Mouse (Mus musculus) heart, embryonic 16.5 days (tissue): Measurements from ENCODE around the gene Zfp286. TPM values are rescaled to one million over a fixed set of nuclear protein-coding genes. Genes with fewer than 3 reads are reported as not detected.

Source experiments
- ATAC-seq: fragments of 200-750 bp; cut with Nextera tagmentation; replicated peaks from 2 replicates; pipeline ENCODE4 v1.8.0; 2017; ENCODE audit warnings: moderate number of reproducible peaks; ENCODE audit not compliant: insufficient read depth, low FRiP score; ENCODE audit errors: extremely low read depth
- H3K27ac ChIP-seq: fragments of 300-500 bp; sonication (generic); 2 replicates; pipeline ENCODE4 v1.5.1; 2014; ENCODE audit warnings: mild to moderate bottlenecking, low read length, control low read depth, moderate library complexity
- H3K27me3 ChIP-seq: fragments of 300-500 bp; sonication (generic); 2 replicates; pipeline ENCODE4 v1.6.1; 2014; ENCODE audit warnings: low read length, mixed read lengths; ENCODE audit not compliant: control insufficient read depth, insufficient read depth
- H3K36me3 ChIP-seq: fragments of 300-500 bp; sonication (generic); 2 replicates; pipeline ENCODE4 v1.6.1; 2014; ENCODE audit not compliant: control insufficient read depth, insufficient read depth
- H3K4me1 ChIP-seq: fragments of 300-500 bp; sonication (generic); 2 replicates; pipeline ENCODE4 v1.6.1; 2014; ENCODE audit warnings: low read length, mixed read lengths; ENCODE audit not compliant: control insufficient read depth, insufficient read depth
- H3K4me2 ChIP-seq: fragments of 300-500 bp; sonication (generic); 2 replicates; pipeline ENCODE4 v1.6.1; 2014; ENCODE audit warnings: low read depth, mild to moderate bottlenecking, control low read depth, low read length
- H3K4me3 ChIP-seq: fragments of 300-500 bp; sonication (generic); 2 replicates; pipeline ENCODE4 v1.5.1; 2014; ENCODE audit warnings: mild to moderate bottlenecking, control low read depth, low read length
- H3K9ac ChIP-seq: fragments of 300-500 bp; sonication (generic); 2 replicates; pipeline ENCODE4 v1.6.1; 2014; ENCODE audit warnings: low read length, control low read depth
- H3K9me3 ChIP-seq: fragments of 300-500 bp; sonication (generic); replicated peaks from 2 replicates; pipeline ENCODE4 v1.6.1; 2016; ENCODE audit warnings: low read length; ENCODE audit not compliant: control insufficient read depth
- WGBS: fragments of 180-500 bp; shearing (Covaris S2); extraction: QIAGEN DNeasy Blood & Tissue Kit; methylation state at CpG from one replicate; pipeline ENCODE4 v1.1.7; 2014; 5-methylcytosine and 5-hydroxymethylcytosine counted together
- polyA plus RNA-seq: library from polyadenylated mRNA; unstranded; fragments of >200 nt; fragmentation: Nextera tagmentation; extraction: Ambion mirVana; gene quantifications from 2 replicates; pipeline ENCODE4 v1.2.1, GENCODE M21; 2015

The Zfp286 gene
- polyA plus RNA-seq, 1 experiment from 2014 or later = 8.7 TPM

- ATAC-seq = no peak
- 38% methylated on average over 5 of the region's 5 CpGs for WGBS
- 0 out of 2 replicates have a peak overlapping the region, but pooled peaks have one; percentile 16 for H3K9ac ChIP-seq
These were observed 32.6 kb upstream of the Zfp286 start for GRCm38 (mm10) chr11:62821893-62822292.

GRCm38 (mm10) chr11:62820661-62821437, 31.6 kb upstream of the Zfp286 start:
- Histone ChIP-seq H3K4me2 (peak overlapping the region; percentile 69), H3K27ac (peak overlapping the region; percentile 73), H3K4me1 (peaks cover 12% of the 10 kb centered on the region), H3K9me3 (no peaks in the 10 kb centered on the region), H3K36me3 (no peaks in the 10 kb centered on the region), H3K9ac (peak overlapping the region; percentile 64), H3K4me3 (peak overlapping the region; percentile 58), H3K27me3 (no peaks in the 10 kb centered on the region)
- 8% methylated on average over 16 of the region's 16 CpGs for WGBS
- ATAC-seq = 0 out of 2 replicates have a peak, but pooled peaks have one; percentile 24

More at GRCm38 (mm10) chr11:62821893-62822292, 32.6 kb upstream of the Zfp286 start:
- H3K27me3 ChIP-seq = no peaks in the 10 kb centered on the region
- H3K27ac ChIP-seq = peak overlapping the region; percentile 58
- peak overlapping the region; percentile 47 for H3K4me2 ChIP-seq
- H3K4me1 ChIP-seq = peaks cover 12% of the 10 kb centered on the region
- H3K4me3 ChIP-seq = peak overlapping the region; percentile 36
- H3K36me3 ChIP-seq = no peaks in the 10 kb centered on the region
- H3K9me3 ChIP-seq = no peaks in the 10 kb centered on the region

GRCm38 (mm10) chr11:62820059-62820541, 30.8 kb upstream of the Zfp286 start, which contains the start of gene Trim16:
TSS of gene Trim16 (plus strand) at chr11:62820231.
- Histone ChIP-seq H3K27ac (peak within 1 kb of the TSS; percentile 73), H3K36me3 (no peaks in the 10 kb centered on the region), H3K27me3 (no peaks in the 10 kb centered on the region), H3K4me1 (peaks cover 12% of the 10 kb centered on the region), H3K4me3 (peak within 1 kb of the TSS; percentile 58), H3K9ac (peak within 1 kb of the TSS; percentile 64), H3K4me2 (peak within 1 kb of the TSS; percentile 69), H3K9me3 (no peaks in the 10 kb centered on the region)
- 3% methylated on average over 15 of the region's 15 CpGs for WGBS
- peak; percentile 72 for ATAC-seq

- peaks cover 12% of the 10 kb centered on the region for H3K4me1 ChIP-seq
- WGBS = 91% methylated on average over 8 of the region's 8 CpGs
- no peak overlapping the region for H3K27ac ChIP-seq
These were observed 29.9 kb upstream of the Zfp286 start for GRCm38 (mm10) chr11:62819059-62819686.

GRCm38 (mm10) chr11:62816591-62816990, 27.3 kb upstream of the Zfp286 start:
- Histone ChIP-seq H3K27ac (no peak overlapping the region), H3K9me3 (no peaks in the 10 kb centered on the region), H3K4me2 (no peak overlapping the region), H3K4me3 (no peak overlapping the region), H3K9ac (no peak overlapping the region), H3K4me1 (peaks cover 17% of the 10 kb centered on the region), H3K36me3 (no peaks in the 10 kb centered on the region), H3K27me3 (no peaks in the 10 kb centered on the region)
- WGBS = 55% methylated on average over 6 of the region's 6 CpGs
- no peak for ATAC-seq

More at GRCm38 (mm10) chr11:62819059-62819686, 29.9 kb upstream of the Zfp286 start:
- Histone ChIP-seq H3K4me2 (no peak overlapping the region), H3K9ac (no peak overlapping the region), H3K4me3 (no peak overlapping the region), H3K27me3 (no peaks in the 10 kb centered on the region), H3K36me3 (no peaks in the 10 kb centered on the region), H3K9me3 (no peaks in the 10 kb centered on the region)
- ATAC-seq = no peak

GRCm38 (mm10) chr11:62815438-62815837, 26.2 kb upstream of the Zfp286 start:
- no peak overlapping the region for H3K27ac ChIP-seq
- H3K27me3 ChIP-seq = no peaks in the 10 kb centered on the region
- H3K36me3 ChIP-seq = no peaks in the 10 kb centered on the region
- no peak overlapping the region for H3K4me2 ChIP-seq
- H3K4me1 ChIP-seq = peaks cover 13% of the 10 kb centered on the region
- no peak overlapping the region for H3K9ac ChIP-seq
- no peak for ATAC-seq
- no peak overlapping the region for H3K4me3 ChIP-seq
- WGBS = 80% methylated on average over 1 of the region's 1 CpGs
- H3K9me3 ChIP-seq = no peaks in the 10 kb centered on the region

GRCm38 (mm10) chr11:62814625-62815024, 25.4 kb upstream of the Zfp286 start:
- Histone ChIP-seq H3K27me3 (no peaks in the 10 kb centered on the region), H3K4me1 (peaks cover 5% of the 10 kb centered on the region), H3K36me3 (no peaks in the 10 kb centered on the region), H3K4me3 (no peak overlapping the region), H3K27ac (no peak overlapping the region), H3K4me2 (no peak overlapping the region), H3K9me3 (no peaks in the 10 kb centered on the region), H3K9ac (no peak overlapping the region)
- 0 out of 2 replicates have a peak, but pooled peaks have one; percentile 41 for ATAC-seq
- WGBS = 36% methylated on average over 4 of the region's 4 CpGs

GRCm38 (mm10) chr11:62813970-62814624, 24.8 kb upstream of the Zfp286 start:
- 52% methylated on average over 6 of the region's 6 CpGs for WGBS
- Histone ChIP-seq H3K9ac (no peak overlapping the region), H3K4me1 (peaks cover 5% of the 10 kb centered on the region), H3K36me3 (no peaks in the 10 kb centered on the region), H3K4me2 (no peak overlapping the region), H3K27ac (no peak overlapping the region), H3K4me3 (no peak overlapping the region), H3K9me3 (no peaks in the 10 kb centered on the region), H3K27me3 (no peaks in the 10 kb centered on the region)
- no peak for ATAC-seq
